Mouse (Mus musculus) stomach, postnatal 0 days (tissue): ENCODE results near the gene Nptxr. TPM values are rescaled to one million over a fixed set of nuclear protein-coding genes. Genes with fewer than 3 reads are reported as not detected.

ENCODE experiments used
- ATAC-seq: fragments of 200-750 bp; cut with Nextera tagmentation; 2 replicates; pipeline ENCODE4 v1.8.0; 2017; ENCODE audit not compliant: low FRiP score, low TSS enrichment
- DNase-seq: peaks from one replicate; pipeline ENCODE4 v3.0.0-alpha.2; 2016; ENCODE audit warnings: low spot score
- H3K27ac ChIP-seq: fragments of 300-500 bp; sonication (generic); replicated peaks from 2 replicates; pipeline ENCODE4 v1.5.1; 2014; ENCODE audit warnings: mild to moderate bottlenecking, control low read depth
- H3K27me3 ChIP-seq: fragments of 300-500 bp; sonication (generic); 2 replicates; pipeline ENCODE4 v1.6.1; 2014; ENCODE audit warnings: low read length; ENCODE audit not compliant: control insufficient read depth, insufficient read depth
- H3K36me3 ChIP-seq: fragments of 300-500 bp; sonication (generic); 2 replicates; pipeline ENCODE4 v1.6.1; 2014; ENCODE audit warnings: low read length, mixed read lengths; ENCODE audit not compliant: control insufficient read depth, insufficient read depth
- H3K4me1 ChIP-seq: fragments of 300-500 bp; sonication (generic); replicated peaks from 2 replicates; pipeline ENCODE4 v1.6.1; 2014; ENCODE audit warnings: antibody characterized with exemption; ENCODE audit not compliant: control insufficient read depth, insufficient read depth
- H3K4me2 ChIP-seq: fragments of 300-500 bp; sonication (generic); replicated peaks from 2 replicates; pipeline ENCODE4 v1.6.1; 2014; ENCODE audit warnings: low read depth, mild to moderate bottlenecking, control low read depth, moderate library complexity
- H3K4me3 ChIP-seq: fragments of 300-500 bp; sonication (generic); 2 replicates; pipeline ENCODE4 v1.5.1; 2014; ENCODE audit warnings: low read depth, low read length, control low read depth
- H3K9ac ChIP-seq: fragments of 300-500 bp; sonication (generic); 2 replicates; pipeline ENCODE4 v1.6.1; 2014; ENCODE audit warnings: mild to moderate bottlenecking, low read length, control low read depth, mixed read lengths
- H3K9me3 ChIP-seq: fragments of 300-500 bp; sonication (generic); 2 replicates; pipeline ENCODE4 v1.6.1; 2016; ENCODE audit warnings: low read length; ENCODE audit not compliant: control insufficient read depth
- CTCF ChIP-seq: IDR thresholded peaks from 2 replicates; pipeline ENCODE4 v1.5.1; 2016; ENCODE audit warnings: antibody characterized with exemption, low read depth, mild to moderate bottlenecking, moderate library complexity
- EP300 ChIP-seq: optimal IDR thresholded peaks from 2 replicates; pipeline ENCODE3; 2016; ENCODE audit warnings: antibody characterized with exemption
- WGBS: fragments of 180-500 bp; shearing (Covaris S2); extraction: QIAGEN DNeasy Blood & Tissue Kit; methylation state at CpG from one replicate; pipeline ENCODE4 v1.1.7; 2014; 5-methylcytosine and 5-hydroxymethylcytosine counted together
- polyA plus RNA-seq: library from polyadenylated mRNA; unstranded; fragments of >200 nt; fragmentation: Nextera tagmentation; extraction: Ambion mirVana; gene quantifications from 2 replicates; pipeline ENCODE4 v1.2.1, GENCODE M21; 2015

The Nptxr gene
- polyA plus RNA-seq, 1 experiment from 2014 or later: 2.0 TPM

GRCm38 (mm10) chr15:79810997-79811396, 6.4 kb upstream of the Nptxr start:
- no peak overlapping the region for H3K9ac ChIP-seq
- no peaks in the 10 kb centered on the region for H3K27me3 ChIP-seq
- ATAC-seq: no peak
- H3K27ac ChIP-seq: no peak overlapping the region
- no peaks in the 10 kb centered on the region for H3K9me3 ChIP-seq
- TF ChIP-seq EP300: no peak
- no peak for TF ChIP-seq CTCF
- no peaks in the 10 kb centered on the region for H3K4me1 ChIP-seq
- H3K36me3 ChIP-seq: no peaks in the 10 kb centered on the region
- H3K4me2 ChIP-seq: no peak overlapping the region
- no peak for DNase-seq
- no peak overlapping the region for H3K4me3 ChIP-seq
- WGBS: 60% methylated on average over 4 of the region's 4 CpGs

- H3K9me3 ChIP-seq: no peaks in the 10 kb centered on the region
- no peak overlapping the region for H3K4me2 ChIP-seq
- H3K4me1 ChIP-seq: no peaks in the 10 kb centered on the region
- no peak for TF ChIP-seq CTCF
- no peak for TF ChIP-seq EP300
- H3K27me3 ChIP-seq: peaks cover 5% of the 10 kb centered on the region; the same call in 1 of the 2 replicates
- H3K27ac ChIP-seq: no peak overlapping the region
- WGBS: 43% methylated on average over 3 of the region's 3 CpGs
- DNase-seq: no peak
- H3K4me3 ChIP-seq: no peak overlapping the region
- no peak for ATAC-seq
- H3K9ac ChIP-seq: no peak overlapping the region
- no peaks in the 10 kb centered on the region for H3K36me3 ChIP-seq
These were observed 5.5 kb upstream of the Nptxr start for GRCm38 (mm10) chr15:79810061-79810460.

GRCm38 (mm10) chr15:79808658-79809057, 4.1 kb upstream of the Nptxr start:
- no peak overlapping the region for H3K9ac ChIP-seq
- DNase-seq (no peak), ATAC-seq (no peak)
- no peak overlapping the region for H3K4me2 ChIP-seq
- 54% methylated on average over 5 of the region's 5 CpGs for WGBS
- no peaks in the 10 kb centered on the region for H3K9me3 ChIP-seq
- peaks cover 5% of the 10 kb centered on the region; the same call in 1 of the 2 replicates for H3K27me3 ChIP-seq
- no peak overlapping the region for H3K27ac ChIP-seq
- TF ChIP-seq EP300 (no peak), CTCF (no peak)
- no peaks in the 10 kb centered on the region for H3K4me1 ChIP-seq
- no peaks in the 10 kb centered on the region for H3K36me3 ChIP-seq
- H3K4me3 ChIP-seq: no peak overlapping the region

- H3K9me3 ChIP-seq: no peaks in the 10 kb centered on the region
- WGBS: 30% methylated on average over 5 of the region's 5 CpGs
- TF ChIP-seq EP300: no peak
- TF ChIP-seq CTCF: peak; percentile 87
- H3K9ac ChIP-seq: no peak overlapping the region
- ATAC-seq: no peak; the same call in 1 of the 2 replicates
- H3K36me3 ChIP-seq: no peaks in the 10 kb centered on the region
- peaks cover 5% of the 10 kb centered on the region; the same call in 1 of the 2 replicates for H3K27me3 ChIP-seq
- H3K4me2 ChIP-seq: no peak overlapping the region
- no peaks in the 10 kb centered on the region for H3K4me1 ChIP-seq
- no peak overlapping the region for H3K27ac ChIP-seq
- peak; percentile 73 for DNase-seq
- no peak overlapping the region for H3K4me3 ChIP-seq
These were observed 3.5 kb upstream of the Nptxr start for GRCm38 (mm10) chr15:79808114-79808513.

- TF ChIP-seq EP300: no peak
- no peak for TF ChIP-seq CTCF
- Histone ChIP-seq H3K9ac (no peak overlapping the region), H3K4me3 (no peak overlapping the region), H3K4me1 (no peaks in the 10 kb centered on the region), H3K36me3 (no peaks in the 10 kb centered on the region), H3K4me2 (no peak overlapping the region), H3K9me3 (no peaks in the 10 kb centered on the region), H3K27me3 (peaks cover 5% of the 10 kb centered on the region; the same call in 1 of the 2 replicates), H3K27ac (no peak overlapping the region)
- no peak for ATAC-seq
- 43% methylated on average over 1 of the region's 1 CpGs for WGBS
- DNase-seq: no peak
These were observed 2.5 kb upstream of the Nptxr start for GRCm38 (mm10) chr15:79807050-79807449.

- TF ChIP-seq CTCF: no peak
- TF ChIP-seq EP300: no peak
- Histone ChIP-seq H3K4me1 (no peaks in the 10 kb centered on the region), H3K27ac (no peak overlapping the region), H3K4me3 (no peak overlapping the region), H3K9ac (no peak overlapping the region), H3K27me3 (peaks cover 5% of the 10 kb centered on the region; the same call in 1 of the 2 replicates), H3K9me3 (no peaks in the 10 kb centered on the region), H3K36me3 (no peaks in the 10 kb centered on the region), H3K4me2 (peak overlapping the region; percentile 91)
- WGBS: 24% methylated on average over 8 of the region's 8 CpGs
- DNase-seq (no peak), ATAC-seq (no peak)
These were observed 680 bp upstream of the Nptxr start for GRCm38 (mm10) chr15:79805246-79805645.
